Mouse (Mus musculus): ENCODE measurements at regions not wholly inside any gene's neighbourhood (a gene's known extent, or its start where the extent isn't known, plus 50 kb on each side); places are given as distances from the start of the nearest gene placed in this dataset.

GRCm38 (mm10) chr14:60439106-60439505 lies 66.0 kb downstream of the Amer2 start:
- TF ChIP-seq EP300 (optimal IDR thresholded peaks at IDR 0.05) (no peak), CTCF (IDR thresholded peaks at IDR 0.05; ENCODE audit: low read depth) (peak; percentile 52)
